Mouse (Mus musculus) erythroblast, embryonic 14.5 days (primary cell): ENCODE results near the gene Mlycd.

Source experiments
- GATA1 ChIP-seq: IDR thresholded peaks from 2 replicates; pipeline ENCODE4 v1.6.1; 2012; ENCODE audit warnings: low read length, inconsistent platforms, mixed read lengths
- TAL1 ChIP-seq: IDR thresholded peaks from 3 replicates; pipeline ENCODE4 v1.6.1; 2012; ENCODE audit warnings: low read length, inconsistent platforms, mixed read lengths

- TF ChIP-seq GATA1 = no peak
- TF ChIP-seq TAL1 = no peak
Measured at GRCm38 (mm10) chr8:119447781-119448170, 53.1 kb downstream of the Mlycd start.
